Mouse (Mus musculus): ENCODE results near the gene Itgb7. TPM values are rescaled to one million over a fixed set of nuclear protein-coding genes. Genes with fewer than 3 reads are reported as not detected.
A peak's percentile ranks its signal among the peaks of the same experiment; 100 is the strongest.

Itgb7 gene
- total RNA-seq, 2 experiments from 2014 or later, result 26.0 to 32.8 TPM

DNA sequence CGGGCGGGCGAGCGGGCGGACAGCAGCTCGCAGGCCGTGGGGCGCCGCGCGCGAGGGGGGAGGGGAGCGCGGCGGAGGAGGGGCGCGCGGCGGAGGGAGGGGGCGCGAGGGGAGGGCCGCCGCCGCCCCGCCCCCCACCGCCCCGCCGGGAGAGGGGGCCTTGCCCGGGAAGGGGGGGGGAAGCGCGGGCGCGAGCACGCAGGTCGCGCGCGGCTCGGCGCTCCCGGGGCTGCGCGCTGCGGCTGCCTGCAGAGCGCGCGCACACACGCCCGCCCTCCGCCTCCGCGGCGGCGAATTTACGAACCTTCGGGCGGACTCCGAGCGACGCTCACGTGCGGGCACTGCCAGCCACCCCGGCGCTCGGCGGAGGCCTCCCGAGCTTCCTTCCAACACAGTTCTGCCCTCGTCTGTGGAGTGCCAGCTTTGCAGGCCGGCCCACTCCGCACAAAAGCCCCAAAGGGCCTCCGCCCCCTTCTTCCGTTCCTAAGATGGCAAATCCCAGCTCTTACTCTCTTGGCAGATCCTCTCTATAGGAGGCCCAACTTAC is 27.8 kb downstream of the Itgb7 start:
- peak; percentile 60 for ATAC-seq (replicated peaks; ENCODE audit: low FRiP score, poor library complexity, severe bottlenecking)

DNA sequence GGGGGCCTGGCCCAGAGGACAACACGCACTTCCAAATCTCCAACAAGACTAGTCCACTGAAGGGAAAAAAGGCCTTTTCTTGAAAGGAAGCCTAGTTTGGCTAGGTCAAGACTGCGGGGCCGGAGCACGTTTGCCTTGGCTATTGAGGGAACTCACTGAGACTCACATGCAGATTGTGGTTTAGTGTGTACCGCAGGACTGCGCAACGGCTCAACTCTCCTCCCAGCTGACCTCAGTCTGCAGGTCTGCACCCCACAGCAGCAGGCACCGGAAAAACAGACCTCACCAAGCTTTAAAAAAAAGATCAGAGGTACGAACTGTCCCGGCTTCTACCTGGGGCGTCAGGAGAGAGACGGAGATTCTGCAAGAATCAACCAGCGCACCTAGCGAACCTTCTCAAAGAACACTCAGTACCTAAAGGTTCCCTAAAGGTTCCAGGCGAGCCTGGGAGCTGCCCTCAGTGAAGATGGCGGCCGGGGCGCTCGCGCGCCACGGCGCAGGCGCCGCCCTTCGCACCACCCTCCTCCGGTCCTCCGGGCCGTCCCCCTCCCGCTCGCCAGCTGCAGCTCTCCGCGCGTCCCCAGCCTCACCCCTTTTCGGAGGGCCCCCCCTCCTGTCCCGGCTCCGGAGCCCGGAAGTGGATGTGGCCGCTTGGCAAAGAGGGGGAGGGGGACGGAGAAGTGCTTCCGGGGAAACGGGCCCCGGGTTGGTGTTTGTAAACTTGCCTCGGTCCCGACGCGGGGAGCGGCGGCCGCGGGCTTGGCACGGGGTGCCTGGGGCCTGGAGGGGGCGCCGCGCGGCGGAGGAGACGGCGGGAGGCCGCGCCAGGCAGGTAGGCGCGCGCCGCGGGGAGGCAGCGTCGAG is 28.5 kb downstream of the Itgb7 start, which contains the start of gene Zfp740:
TSS of gene Zfp740 (plus strand) at position 279 of the 864 bp plus-strand sequence.
- ATAC-seq (replicated peaks; ENCODE audit: low FRiP score, poor library complexity, severe bottlenecking), result peak; percentile 93

DNA sequence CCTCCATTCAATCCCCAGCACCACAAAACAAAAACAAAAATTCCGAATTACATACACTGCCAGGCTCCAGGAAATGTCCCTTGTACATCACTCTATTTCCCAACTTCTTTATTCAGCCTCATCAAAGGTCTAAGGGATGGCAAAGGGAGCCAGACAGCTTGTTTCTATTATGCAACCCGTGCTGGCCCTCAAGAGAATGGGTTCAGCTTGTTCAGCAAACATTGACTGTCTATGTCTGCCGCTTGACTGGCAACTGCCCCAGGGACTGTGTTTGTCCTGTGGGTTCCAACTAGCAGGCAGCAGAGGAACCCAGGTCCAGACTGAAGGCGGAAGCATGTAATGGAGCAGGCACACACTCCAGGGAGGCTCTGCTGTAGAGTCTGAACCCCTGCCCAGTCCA is 32.9 kb downstream of the Itgb7 start:
- no peak for ATAC-seq (replicated peaks; ENCODE audit: low FRiP score, poor library complexity, severe bottlenecking)

DNA sequence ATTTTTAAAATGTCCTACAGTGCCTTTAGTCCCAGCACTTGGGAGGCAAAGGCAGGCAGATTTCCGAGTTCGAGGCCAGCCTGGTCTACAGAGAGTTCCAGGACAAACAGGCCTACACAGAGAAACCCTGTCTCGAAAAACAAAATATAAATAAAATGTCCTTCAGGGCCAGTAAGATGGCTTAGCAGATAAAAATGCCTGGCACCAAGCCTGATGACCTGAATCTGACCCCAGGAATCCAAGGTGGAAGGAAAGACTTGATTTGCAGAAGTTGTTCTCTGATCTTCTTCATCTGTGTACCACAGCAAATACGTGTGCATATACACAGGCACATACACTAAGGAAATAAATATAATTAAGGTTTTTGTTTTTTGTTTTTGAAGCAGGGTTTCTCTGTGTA is 36.4 kb downstream of the Itgb7 start:
- no peak for ATAC-seq (replicated peaks; ENCODE audit: low FRiP score, poor library complexity, severe bottlenecking)

DNA sequence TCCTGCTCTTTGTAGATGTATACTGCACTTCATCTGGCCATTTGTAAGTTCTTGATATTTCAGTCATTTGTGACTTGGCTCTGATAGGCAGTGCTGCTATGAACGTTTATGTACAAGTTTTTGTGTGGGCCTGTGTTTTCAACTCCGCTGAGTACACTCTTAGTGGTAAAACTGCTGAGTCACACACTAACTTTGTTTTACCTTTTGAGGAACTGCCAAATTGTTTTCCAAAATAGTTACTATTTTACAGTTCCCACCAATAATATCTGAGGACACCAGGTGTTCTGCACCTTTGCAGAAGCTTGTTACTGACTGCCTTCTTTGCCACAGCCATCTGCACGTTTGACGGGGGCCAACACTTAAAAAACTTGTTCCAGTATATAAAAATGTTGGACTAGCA is 37.3 kb downstream of the Itgb7 start:
- ATAC-seq (replicated peaks; ENCODE audit: low FRiP score, poor library complexity, severe bottlenecking), result no peak

DNA sequence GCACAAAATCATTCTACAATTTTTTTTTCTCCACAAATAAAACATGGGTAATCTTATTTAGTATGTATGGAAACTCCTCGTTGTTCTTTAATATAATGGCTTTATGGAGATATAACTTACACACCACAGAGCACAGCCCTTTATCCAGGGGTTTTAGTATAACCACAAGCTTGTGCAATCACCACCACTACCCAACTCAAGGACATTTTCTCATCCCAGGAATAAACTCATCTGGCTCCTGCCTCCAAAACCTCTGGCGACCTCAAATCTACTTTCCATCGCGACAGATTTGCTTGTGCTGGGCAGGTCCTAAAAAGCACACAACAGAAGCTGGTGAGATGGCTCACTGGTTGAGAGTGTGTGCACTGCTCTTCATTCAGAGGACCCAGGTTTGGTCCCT is 38.1 kb downstream of the Itgb7 start:
- ATAC-seq (replicated peaks; ENCODE audit: low FRiP score, poor library complexity, severe bottlenecking), result no peak

DNA sequence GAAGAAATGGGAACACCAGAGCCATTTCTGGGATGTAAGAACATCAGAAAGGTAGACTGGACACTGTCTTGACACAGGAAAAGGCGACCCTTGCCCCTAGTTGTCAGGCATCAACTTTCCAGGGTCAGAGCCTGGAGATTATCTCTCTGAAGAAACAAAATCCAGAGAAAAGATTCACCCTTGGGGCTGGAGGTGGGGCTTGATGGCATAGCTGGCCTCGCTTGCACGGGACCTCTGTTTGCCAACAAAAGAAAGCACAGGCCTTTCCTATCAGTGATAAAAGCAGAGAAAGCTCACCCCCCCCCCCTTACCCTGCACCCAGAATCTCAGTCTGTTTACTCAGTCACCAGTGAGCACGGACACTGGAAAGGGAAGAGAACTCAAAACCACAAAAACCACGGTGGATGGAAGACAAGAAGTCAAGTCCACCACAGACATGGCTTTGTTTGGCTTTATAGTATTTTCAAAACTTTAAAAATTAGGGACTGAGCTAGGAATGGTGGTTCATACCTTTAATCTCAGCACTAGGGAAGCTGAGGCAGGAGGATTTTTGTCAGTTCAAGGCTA is 38.8 kb downstream of the Itgb7 start:
- ATAC-seq (replicated peaks; ENCODE audit: low FRiP score, poor library complexity, severe bottlenecking), result no peak

DNA sequence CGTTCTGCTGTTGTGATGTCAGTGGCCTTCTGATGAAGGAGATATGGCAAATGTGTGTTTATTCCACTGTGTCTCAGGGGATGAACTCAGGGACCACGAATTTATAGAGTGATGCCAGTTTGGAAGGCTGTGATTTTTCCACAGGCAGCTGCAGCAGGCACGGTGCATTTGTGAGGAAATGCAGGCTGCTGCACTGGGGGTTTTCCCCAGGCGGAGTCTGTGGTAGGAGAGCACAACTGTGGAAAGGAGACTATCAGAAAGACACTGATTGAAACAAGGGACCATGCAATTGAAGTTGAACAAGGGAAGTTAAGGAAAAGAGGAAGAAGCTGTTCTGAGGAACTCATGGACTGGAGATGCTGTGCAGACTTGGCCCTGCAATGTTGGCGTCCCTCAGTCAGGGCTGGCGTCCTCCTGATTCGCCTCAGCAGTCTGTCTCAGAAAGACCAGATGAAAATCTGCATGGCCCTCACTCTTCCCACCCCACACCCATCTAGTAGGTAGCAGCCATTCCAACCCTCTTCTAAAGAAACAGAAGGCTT is 39.4 kb downstream of the Itgb7 start:
- no peak for ATAC-seq (replicated peaks; ENCODE audit: low FRiP score, poor library complexity, severe bottlenecking)

DNA sequence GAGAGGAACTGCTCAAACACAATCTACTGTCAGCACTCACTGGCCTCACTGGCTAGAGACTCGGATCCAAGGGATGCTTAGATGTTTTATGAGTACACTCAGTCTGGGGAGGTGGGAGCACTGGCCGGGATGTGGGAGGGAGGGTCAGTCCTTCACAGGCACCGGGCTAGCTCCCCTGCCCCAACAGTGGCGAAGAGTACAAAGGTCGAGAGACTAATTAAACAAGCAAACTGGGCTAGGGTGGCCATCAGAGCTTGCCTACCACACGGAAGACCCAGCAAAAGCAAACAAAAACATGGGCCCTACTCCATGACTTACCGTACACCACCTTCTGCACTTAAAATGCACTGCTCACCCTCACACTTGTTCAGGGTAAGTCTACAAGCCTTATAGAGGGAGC is 40.0 kb downstream of the Itgb7 start:
- ATAC-seq (replicated peaks; ENCODE audit: low FRiP score, poor library complexity, severe bottlenecking), result no peak

DNA sequence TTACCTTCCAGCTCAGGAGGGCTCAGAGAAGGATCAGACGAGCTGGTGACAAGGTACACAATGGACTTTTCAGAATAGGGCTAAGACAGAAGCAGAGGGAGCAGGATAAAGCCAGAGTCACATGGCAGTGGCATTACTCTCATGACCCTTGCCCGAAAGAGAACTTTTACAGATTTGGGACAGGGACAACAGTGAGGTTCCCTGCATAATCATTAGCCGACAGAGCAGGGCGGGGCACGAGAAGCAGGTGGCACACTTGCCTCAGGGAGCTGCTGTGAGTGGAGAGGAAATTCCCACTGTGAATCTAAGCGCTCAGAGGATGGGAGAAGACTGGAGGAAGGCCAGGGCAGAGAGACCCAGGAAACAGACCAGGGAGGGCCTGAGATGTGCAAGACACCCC is 42.9 kb downstream of the Itgb7 start:
- ATAC-seq (replicated peaks; ENCODE audit: low FRiP score, poor library complexity, severe bottlenecking), result no peak

DNA sequence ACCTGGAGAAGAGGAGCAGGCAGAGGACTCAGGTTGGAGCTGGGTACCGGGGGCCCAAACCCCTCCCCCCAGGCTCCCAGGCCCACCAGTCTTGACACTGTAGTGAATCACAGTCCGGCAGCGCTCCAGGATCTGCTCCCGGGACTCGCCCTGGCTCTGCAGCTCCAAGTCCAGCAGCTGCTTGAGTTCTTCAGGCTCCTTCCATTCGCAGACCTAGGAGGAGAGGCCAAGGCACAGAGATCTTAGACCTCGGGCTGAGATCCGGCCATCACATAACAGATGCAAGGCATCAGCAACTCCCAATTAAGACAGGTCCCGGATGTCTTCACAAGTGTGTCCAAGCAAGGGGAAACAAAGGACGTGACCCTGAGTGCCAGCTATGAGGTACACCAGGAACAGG is 43.6 kb downstream of the Itgb7 start:
- no peak for ATAC-seq (replicated peaks; ENCODE audit: low FRiP score, poor library complexity, severe bottlenecking)

DNA sequence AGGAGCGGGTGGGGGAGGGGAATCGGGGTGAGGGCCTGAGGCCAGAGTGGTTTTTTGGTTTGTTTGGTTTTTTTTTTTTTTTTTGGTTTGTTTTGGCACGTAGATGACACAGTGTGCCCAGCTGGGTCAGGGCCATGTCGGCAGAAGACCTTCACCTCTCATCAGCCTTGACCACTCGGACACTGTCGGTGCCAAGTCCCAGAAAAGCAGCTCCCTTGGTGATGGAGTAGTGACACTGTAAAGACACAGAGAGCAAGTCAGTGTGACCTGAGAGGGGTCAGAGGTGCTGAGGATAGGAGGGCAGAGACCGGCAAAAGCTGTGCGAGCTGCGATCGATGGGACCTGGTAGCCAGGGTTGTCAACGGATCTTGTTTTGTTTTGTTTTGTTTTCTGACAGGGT is 45.5 kb downstream of the Itgb7 start:
- ATAC-seq (replicated peaks; ENCODE audit: low FRiP score, poor library complexity, severe bottlenecking), result no peak

DNA sequence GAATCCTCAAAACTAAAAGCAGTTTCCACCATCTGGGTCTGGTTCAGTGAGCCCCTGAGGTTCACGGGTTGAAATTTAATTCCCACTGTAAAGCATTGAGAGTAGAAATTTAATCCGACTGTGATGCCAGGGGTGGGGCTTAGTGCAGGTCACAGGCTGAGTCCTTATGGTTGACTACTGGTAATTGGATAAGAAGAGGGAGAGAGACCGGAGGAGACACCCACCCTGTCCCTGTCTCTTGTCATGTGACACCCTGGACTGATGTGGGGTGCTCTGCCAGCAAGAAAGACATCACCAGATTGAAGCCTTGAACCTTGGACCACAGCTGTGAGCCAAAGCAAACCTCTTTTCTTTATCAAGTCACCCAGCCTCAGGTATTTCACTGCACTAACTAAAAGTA is 48.7 kb downstream of the Itgb7 start:
- ATAC-seq (replicated peaks; ENCODE audit: low FRiP score, poor library complexity, severe bottlenecking), result no peak

DNA sequence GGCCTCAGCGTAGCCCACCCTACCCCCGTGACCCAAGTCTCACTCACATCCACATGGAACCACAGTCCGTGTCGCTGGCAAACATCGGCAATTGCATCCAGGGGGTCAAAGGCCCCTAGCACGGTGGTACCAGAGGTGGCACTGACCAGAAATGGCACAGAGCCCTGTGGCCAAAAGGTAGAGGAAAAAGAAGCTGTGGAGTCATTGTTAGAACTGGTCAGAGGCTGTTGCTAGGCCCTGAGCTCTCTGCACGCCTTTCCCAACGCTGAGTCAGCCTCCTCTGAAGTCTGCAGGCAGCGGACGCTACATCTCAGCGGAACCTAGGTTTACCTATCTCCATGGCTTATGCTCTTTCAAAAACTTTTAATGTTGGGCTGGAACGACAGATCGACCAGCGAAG is 51.8 kb downstream of the Itgb7 start:
- no peak for ATAC-seq (replicated peaks; ENCODE audit: low FRiP score, poor library complexity, severe bottlenecking)

DNA sequence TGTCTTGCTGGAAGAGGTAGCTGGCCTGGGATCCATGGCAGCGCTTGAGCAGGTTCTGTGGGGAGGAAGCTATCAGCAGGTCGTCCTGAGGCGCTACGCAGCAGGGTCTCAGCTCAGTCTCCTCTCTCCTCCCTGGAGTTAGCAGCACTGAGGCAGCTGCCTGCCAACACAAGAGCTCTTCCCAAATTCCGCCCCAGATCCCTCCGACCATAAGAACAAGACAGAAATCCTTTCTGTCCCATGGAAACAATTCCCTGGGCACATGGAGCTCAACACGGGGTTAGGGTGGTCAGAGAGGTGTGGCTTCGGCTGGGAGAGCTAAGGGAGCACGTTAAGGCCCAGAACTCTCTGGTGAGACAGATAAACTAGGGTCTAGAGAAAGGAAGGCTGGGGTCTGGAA is 52.6 kb downstream of the Itgb7 start:
- ATAC-seq (replicated peaks; ENCODE audit: low FRiP score, poor library complexity, severe bottlenecking), result no peak

DNA sequence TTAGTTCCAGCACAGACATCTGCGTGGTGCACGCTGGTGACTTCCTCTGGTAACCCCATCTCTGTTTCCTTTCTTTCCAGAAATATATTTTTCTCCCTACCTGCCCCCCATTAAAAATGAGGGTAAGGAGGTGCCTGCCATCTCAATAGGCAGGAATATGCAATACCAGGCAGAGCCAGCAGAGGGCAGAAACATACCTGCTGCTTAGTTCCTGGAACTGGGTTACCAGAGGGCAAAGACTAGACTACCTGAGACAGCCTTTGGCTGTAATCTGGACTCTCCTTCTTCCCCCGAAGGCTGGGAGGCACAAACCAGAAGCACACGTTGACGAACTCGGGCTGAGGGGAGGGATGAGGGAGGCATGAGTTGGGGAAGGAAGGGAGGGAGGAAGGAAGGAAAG is 53.5 kb downstream of the Itgb7 start:
- peak; percentile 67 for ATAC-seq (replicated peaks; ENCODE audit: low FRiP score, poor library complexity, severe bottlenecking)

DNA sequence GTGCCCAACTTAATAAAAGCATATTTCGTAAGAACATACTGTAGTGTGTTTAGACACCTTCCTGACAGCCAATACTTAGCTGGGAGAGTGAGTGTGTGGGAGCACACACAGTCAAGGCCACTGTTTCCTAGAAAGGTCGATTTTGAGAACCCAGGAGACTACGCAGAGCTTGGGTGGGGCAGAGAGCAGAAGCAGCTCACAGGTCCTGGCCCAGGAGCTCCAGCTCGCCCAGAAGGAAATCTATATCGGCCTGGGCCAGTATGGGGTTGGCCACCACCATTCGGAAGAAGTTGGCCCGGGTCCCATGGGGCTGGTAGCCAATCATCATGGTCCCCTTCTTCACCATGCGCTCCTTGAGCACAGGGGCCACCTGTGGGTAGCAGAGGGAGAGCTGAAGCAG is 54.3 kb downstream of the Itgb7 start:
- no peak for ATAC-seq (replicated peaks; ENCODE audit: low FRiP score, poor library complexity, severe bottlenecking)

DNA sequence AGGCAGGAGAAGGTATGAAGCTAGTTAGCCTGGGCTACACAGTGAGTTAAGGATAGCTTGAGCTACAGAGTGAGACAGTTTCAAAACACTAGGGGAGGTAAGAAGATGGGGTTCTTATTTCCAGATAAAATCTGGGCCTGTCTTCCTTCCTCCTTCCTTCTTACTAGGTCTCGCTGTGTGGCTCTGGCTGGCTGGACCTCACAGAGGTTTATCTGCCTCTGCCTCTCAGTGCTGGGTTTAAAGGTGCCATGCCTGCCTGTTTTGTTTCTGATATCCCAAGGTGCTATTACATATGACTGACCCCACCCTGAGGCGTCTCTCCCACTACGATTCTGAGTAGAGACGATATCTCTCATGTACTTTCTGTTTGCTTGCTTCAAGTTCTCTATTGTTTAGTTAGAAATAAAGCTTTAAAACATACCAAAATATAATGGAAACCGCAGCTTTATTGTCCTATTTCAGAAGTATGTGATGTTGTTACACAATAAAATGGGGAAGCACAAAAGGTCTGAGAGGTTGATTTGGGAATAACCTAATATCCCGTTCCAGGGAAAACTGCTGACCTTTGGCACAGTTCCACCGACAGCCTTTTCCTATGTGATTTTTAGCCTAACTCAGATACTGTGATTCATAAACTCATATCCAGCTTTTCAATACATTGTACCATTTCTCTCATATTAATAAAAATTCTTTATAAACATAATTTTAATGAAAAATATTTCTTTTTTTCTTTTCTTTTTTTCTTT is 55.0 kb downstream of the Itgb7 start:
- no peak for ATAC-seq (replicated peaks; ENCODE audit: low FRiP score, poor library complexity, severe bottlenecking)

DNA sequence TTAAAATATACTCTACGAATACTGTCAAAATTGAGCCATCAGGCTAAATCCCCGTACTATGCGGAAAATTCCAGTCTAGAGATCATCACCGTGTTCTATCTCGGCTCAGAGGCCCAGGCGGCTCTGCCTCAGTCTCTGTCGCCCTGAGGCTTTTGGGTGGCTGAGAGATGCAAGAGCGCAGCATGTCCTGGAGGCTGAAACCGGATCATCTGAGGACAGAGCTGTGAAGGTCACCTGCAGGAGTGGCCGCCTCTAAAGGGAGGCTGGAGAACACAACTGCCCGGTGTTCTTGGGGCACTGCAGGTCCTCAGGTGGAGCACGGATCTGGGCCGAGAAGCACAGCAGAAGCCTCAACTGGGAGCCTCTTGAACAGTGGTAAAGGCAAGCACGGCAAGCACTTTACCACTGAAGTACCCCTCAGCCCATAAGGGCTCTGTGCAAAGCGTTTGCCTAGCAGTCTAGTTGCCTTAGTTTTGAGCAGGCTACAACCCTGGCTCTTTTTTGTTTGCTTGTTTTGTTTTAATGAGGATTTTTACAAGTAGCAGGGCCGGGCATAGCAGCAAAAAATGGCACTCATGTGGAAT is 55.9 kb downstream of the Itgb7 start:
- ATAC-seq (replicated peaks; ENCODE audit: low FRiP score, poor library complexity, severe bottlenecking), result no peak

DNA sequence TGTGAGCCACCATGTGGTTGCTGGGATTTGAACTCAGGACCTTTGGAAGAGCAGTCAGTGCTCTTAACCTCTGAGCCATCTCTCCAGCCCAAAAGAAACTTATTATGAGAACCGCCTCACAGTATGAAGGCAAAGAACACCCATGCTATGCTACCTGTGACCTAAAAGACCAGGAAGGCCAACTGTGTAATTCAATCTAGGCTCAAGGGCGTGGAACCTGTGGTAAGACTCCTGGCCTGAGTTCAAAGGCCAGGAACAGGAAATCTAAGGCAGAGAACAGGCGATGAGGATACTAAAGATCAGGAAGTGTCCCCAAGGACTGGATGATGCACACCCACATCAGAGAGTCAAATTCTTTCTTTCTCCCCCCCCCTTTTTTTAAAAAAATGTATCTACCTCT is 58.2 kb downstream of the Itgb7 start:
- ATAC-seq (replicated peaks; ENCODE audit: low FRiP score, poor library complexity, severe bottlenecking), result no peak
